Mouse (Mus musculus): ENCODE data around the gene Pde2a. TPM values are rescaled to one million over a fixed set of nuclear protein-coding genes. Genes with fewer than 3 reads are reported as not detected.

Gene Pde2a
- total RNA-seq, 2 experiments from 2014 or later, result 113 to 120 TPM

Small RNA genes within 50 kb of the gene (microRNA-seq; reads per million reads assigned to microRNA genes)
- gene Mir139, result 46,456 reads per million, percentile 99 among the genes with 10 or more reads in this experiment

Other genes starting within 250 kb of the Pde2a start
- gene Atg16l2, start 119.4 kb upstream of the Pde2a start, total RNA-seq (2021), result 10 to 100 TPM; 14.6 to 18.5 TPM
- 100 to 1,000 TPM in 1 of 2 experiments, 10 to 100 TPM in 1; 53.2 to 109 TPM for gene Stard10, start 104.6 kb upstream of the Pde2a start, total RNA-seq (2021)
- 10 to 100 TPM; 47.2 to 74.1 TPM for gene Arap1, start 73.6 kb upstream of the Pde2a start, total RNA-seq (2021)
- gene Gm45837, start 10.8 kb upstream of the Pde2a start, total RNA-seq (2021), result 1 to 10 TPM in 1 of 2 experiments, not detected in 1; 3.7 TPM
- under 1 TPM; 0.18 to 0.24 TPM for gene Art2b, start 163.9 kb downstream of the Pde2a start, total RNA-seq (2021)
- gene Clpb, start 241.9 kb downstream of the Pde2a start, total RNA-seq (2021), result 10 to 100 TPM; 80.4 to 85.2 TPM